Mouse (Mus musculus) thymus, postnatal 36 days (tissue): ENCODE data around the gene Farp1.

ENCODE experiments used
- DNase-seq, 2 experiments: peaks; one replicate each; pipeline ENCODE4 v3.0.0; 2022; ENCODE audit warnings: mixed read lengths in 2 of 2

Gene Farp1

DNA sequence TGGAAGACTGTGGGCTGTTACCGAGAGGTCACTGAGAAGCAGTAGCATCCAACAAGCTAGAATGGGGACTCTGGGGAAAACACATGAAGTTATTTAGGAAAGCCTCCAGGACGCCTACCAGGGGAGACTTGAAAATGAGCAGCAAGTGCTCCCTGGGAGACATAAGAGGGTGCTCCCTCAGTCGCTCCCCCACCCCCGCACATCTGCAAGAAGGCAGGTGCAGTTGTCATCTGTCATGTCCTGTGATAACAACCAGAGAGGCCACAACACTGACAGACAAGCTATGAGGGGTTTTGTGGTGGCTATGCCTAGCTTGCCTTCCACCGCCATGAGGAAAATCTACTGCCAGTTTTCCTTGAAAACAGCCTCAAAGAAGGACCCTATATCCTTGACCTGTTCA lies 287.1 kb downstream of the Farp1 start:
- DNase-seq: no peak

DNA sequence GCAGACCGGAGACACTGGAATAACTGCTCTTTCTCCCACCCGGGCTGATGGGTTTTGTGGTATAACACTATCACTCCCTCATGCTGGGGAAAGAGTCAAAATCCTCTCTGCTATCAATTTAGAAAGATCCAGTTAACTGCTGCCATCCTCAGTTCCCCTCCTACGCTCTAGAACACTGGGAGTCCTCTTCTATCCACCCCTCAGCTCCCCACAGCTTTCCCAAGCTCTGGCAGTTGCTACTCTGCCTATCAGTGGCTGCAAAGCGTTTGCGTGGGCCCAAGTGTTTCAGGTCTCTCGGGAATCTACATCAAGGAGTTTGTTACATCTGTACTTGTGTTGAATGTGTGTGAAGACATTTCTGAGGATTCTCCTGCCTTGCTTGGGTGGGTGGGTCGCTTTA lies 287.6 kb downstream of the Farp1 start:
- no peak for DNase-seq

DNA sequence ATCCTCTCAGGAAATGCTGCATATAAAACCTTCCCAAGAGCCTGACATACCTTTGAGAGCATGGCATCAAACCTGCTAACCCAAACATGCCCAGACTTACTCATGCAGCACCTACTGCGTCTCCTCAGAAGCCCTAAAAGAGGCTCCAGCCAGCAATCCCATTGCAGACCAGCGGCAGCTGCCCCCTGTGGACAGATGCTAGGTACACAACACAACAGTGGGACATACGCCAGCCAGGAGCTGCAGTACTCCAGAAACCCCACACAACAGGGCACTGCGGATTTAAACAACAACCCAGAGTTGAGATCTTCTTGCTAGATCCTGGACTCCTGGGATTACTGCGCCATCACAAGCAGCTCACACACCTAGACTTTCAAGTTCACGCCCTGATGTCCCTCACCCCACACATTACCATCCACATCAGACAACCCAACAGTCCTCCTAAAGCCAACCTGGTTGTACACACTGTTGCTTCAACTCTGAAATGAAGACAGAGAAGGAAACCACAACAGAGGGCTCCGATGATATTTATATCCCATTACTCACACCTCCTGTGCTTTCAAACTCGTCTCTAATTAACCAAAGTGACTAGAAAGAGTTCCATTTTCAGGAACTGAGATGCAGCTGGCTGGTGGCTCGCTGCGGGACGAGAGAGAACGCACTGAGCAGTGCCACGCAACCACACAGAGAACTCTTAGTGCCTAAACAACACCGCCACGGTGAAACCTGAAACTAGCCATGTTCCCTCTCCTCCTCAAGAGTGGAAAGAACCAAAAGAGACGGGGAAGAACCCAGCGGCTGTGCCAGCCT lies 289.7 kb downstream of the Farp1 start:
- DNase-seq: no peak

DNA sequence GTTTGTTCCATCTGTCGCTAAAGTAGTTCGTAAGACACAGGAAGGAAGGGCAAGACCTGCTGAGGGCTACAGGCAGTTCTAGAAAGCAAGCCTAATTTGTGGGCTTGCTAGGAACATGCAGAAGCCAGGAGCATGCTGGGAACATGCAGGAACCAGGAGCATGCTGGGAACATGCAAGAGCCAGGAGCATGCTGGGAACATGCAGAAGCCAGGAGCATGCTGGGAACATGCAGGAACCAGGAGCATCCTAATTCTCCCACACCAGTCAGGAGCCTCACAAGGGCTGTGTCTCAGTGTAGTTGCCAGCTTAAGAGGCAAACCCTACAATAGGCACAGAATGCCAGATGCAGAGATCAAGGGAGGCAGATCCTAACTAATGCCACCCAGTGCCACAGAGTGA lies 291.4 kb downstream of the Farp1 start:
- DNase-seq: no peak

DNA sequence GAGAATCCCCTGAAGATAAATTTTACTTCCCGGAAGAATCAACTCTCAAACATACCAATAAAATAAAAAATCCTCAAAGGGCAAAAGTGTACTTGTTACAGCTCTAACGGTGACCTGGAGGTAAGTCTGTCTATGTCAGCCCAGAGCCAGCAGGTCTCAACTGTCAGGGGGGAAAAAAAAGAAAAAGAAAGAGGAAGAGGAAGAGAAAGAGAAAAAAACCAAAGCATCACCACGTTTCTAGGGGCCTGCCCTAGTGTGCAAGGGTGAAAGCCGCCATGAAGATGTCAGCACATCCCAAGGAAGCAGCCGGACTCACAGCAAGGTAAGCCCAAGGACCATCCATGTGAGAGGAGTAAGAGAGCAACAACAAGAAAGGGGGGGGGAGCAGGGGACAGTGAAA lies 293.9 kb downstream of the Farp1 start:
- no peak for DNase-seq

DNA sequence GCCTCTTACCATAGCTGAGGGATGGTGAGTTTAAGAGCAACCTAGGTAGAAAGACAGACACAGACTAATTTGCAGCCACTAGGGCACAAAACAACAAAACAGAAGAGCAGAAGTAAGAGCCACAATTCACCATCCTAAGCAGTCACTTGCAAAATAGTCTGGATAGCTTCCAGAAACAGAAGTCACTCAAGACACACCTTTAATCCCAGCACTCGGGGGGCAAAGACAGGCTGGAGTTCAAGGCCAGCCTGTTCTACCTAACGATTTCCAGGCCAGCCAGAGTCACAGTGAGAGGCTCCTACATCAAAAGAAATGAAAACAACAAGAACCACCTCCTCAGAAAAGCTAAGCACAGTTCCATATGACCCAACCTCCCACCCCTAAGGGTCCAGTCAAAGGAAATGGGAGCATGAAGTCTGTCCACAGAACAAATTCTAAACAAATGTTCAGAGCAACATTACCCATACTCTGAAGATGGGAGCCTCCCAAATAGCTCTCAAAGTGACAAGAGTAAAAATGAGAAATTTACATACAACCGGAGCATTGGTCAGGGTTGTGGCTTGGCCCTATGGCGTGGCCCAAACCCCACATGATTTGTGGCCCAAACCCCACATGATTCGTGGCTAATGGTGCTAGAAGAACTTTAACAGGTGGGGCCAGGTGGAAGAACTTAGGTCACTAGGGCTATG lies 294.5 kb downstream of the Farp1 start:
- no peak for DNase-seq

DNA sequence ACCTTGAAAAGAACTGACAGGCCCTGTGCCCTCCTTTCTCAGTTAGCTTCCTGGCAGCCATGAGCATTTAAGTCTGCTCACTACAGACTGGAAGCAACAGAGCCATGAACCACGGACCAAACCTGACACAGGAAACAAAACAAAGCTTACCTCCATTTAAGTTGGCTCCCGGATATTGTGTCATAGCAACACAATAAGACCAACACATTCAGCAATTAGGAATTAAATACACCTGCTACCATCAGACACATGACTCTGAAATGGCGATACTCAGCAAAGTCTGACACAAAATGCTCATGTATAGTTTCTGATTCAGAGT lies 295.0 kb downstream of the Farp1 start:
- DNase-seq: no peak
